In genomic region chr19:56368912-56369311, GRCm38 (mm10) we compare ENCODE assay signal across 20 mouse cellular contexts. TPM values are rescaled to one million over a fixed set of nuclear protein-coding genes. Genes with fewer than 3 reads are reported as not detected.
DNase-seq lines count a peak whose midpoint lies in the region; ATAC-seq and TF ChIP-seq lines count a peak whose summit lies in the region.
"Had no signal": no experiment of that assay in that cellular context is flagged by ENCODE, and none has a peak within 500 bp of the region (broad histone marks: within the 10 kb centered on the region; RNA-seq: fewer than 3 reads in every experiment).

No protein-coding gene starts in this region.

- no peak overlapping the region for H3K4me3 ChIP-seq in gastrocnemius, adult 2 months
- H3K4me3 ChIP-seq in thymus, adult 2 months (ENCODE audit: control insufficient read depth, insufficient read depth, low read length): no peak overlapping the region
- no peak overlapping the region for H3K4me3 ChIP-seq in intestine, embryonic 16.5 days (ENCODE audit: low read length)
- H3K4me3 ChIP-seq: forebrain, embryonic 10.5 days; forebrain, embryonic 13.5 days; heart, adult 2 months; heart, embryonic 10.5 days; hindbrain, embryonic 12.5 days; hindbrain, embryonic 15.5 days had no signal

- intact Hi-C loops in gastrocnemius, adult 2 months (cut with DNase I): no loop called here
- intact Hi-C loops in gastrocnemius, postnatal 14 days (cut with DNase I; ENCODE audit: low total_unique reads): no loop called here

- H3K9ac ChIP-seq in intestine, embryonic 16.5 days (ENCODE audit: low read depth, low read length): no peak overlapping the region
- H3K9ac ChIP-seq: forebrain, embryonic 13.5 days; hindbrain, embryonic 12.5 days; hindbrain, embryonic 15.5 days had no signal

- peaks cover 22% of the 10 kb centered on the region for H3K4me1 ChIP-seq in thymus, adult 2 months (replicated peaks; ENCODE audit: control insufficient read depth, insufficient read depth, low read length)
- H3K4me1 ChIP-seq in intestine, embryonic 16.5 days (ENCODE audit: control insufficient read depth, insufficient read depth, low read length): peaks cover 6% of the 10 kb centered on the region; the same call in 1 of the 2 replicates
- H3K4me1 ChIP-seq: heart, embryonic 10.5 days; hindbrain, embryonic 12.5 days had no signal

- H3K4me2 ChIP-seq in intestine, embryonic 16.5 days (ENCODE audit: low read depth, low read length): no peak overlapping the region
- H3K4me2 ChIP-seq: forebrain, embryonic 13.5 days; hindbrain, embryonic 12.5 days; hindbrain, embryonic 15.5 days had no signal

- TF ChIP-seq CTCF in gastrocnemius, adult 2 months (IDR thresholded peaks at IDR 0.05): no peak
- TF ChIP-seq CTCF in thymus, adult 2 months (IDR thresholded peaks at IDR 0.05; ENCODE audit: borderline replicate concordance, control insufficient read depth, extremely low read depth, insufficient read depth, low read length, poor library complexity): no peak

- H3K9me3 ChIP-seq in intestine, embryonic 16.5 days (ENCODE audit: control insufficient read depth, low read length): no peaks in the 10 kb centered on the region
- H3K9me3 ChIP-seq: forebrain, embryonic 10.5 days; forebrain, embryonic 13.5 days; heart, embryonic 10.5 days; hindbrain, embryonic 12.5 days; hindbrain, embryonic 15.5 days had no signal

- DNase-seq in gastrocnemius, adult 2 months: no peak
- DNase-seq in gastrocnemius, postnatal 14 days: no peak
- DNase-seq in thymus, adult 2 months: peak; percentile 39
- no peak for DNase-seq in thymus, postnatal 0 days (ENCODE audit: low spot score)
- DNase-seq in thymus, postnatal 4 days: peak; percentile 54
- DNase-seq: adrenal gland, postnatal 10 days; adrenal gland, postnatal 36 days; cerebellum, adult 18-20 months; cerebellum, adult 9-10 months; cerebellum, postnatal 14 days; gastrocnemius, postnatal 25 days; heart, adult 2 months had no signal

- ATAC-seq in intestine, embryonic 16.5 days: no peak
- ATAC-seq: forebrain, embryonic 13.5 days; forebrain, embryonic 16.5 days had no signal

- peak overlapping the region; percentile 66 for H3K27ac ChIP-seq in gastrocnemius, adult 2 months
- no peak overlapping the region for H3K27ac ChIP-seq in thymus, adult 2 months (ENCODE audit: control insufficient read depth, insufficient read depth, low read length)
- H3K27ac ChIP-seq in intestine, embryonic 16.5 days (ENCODE audit: low read length): no peak overlapping the region
- H3K27ac ChIP-seq: forebrain, embryonic 10.5 days; forebrain, embryonic 13.5 days; heart, adult 2 months; heart, embryonic 10.5 days; hindbrain, embryonic 12.5 days; hindbrain, embryonic 15.5 days had no signal

- no peaks in the 10 kb centered on the region for H3K36me3 ChIP-seq in thymus, adult 2 months (ENCODE audit: control insufficient read depth, insufficient read depth, low read length)
- H3K36me3 ChIP-seq in intestine, embryonic 16.5 days (ENCODE audit: control insufficient read depth, insufficient read depth, low read length): no peaks in the 10 kb centered on the region
- H3K36me3 ChIP-seq: forebrain, embryonic 10.5 days; heart, embryonic 10.5 days; hindbrain, embryonic 12.5 days; hindbrain, embryonic 15.5 days had no signal

- WGBS in thymus, adult 2 months: 27% methylated on average over 7 of the region's 7 CpGs
- 86% methylated on average over 7 of the region's 7 CpGs for WGBS in intestine, embryonic 16.5 days

- TF ChIP-seq POLR2A in thymus, adult 2 months (IDR thresholded peaks at IDR 0.05; ENCODE audit: control insufficient read depth, extremely low read depth, insufficient read depth, low read length, poor library complexity): no peak

- no peaks in the 10 kb centered on the region for H3K27me3 ChIP-seq in thymus, adult 2 months (ENCODE audit: control insufficient read depth, insufficient read depth, low read length)
- H3K27me3 ChIP-seq in intestine, embryonic 16.5 days (replicated peaks; ENCODE audit: control insufficient read depth, insufficient read depth, low read length): no peaks in the 10 kb centered on the region
- H3K27me3 ChIP-seq: forebrain, embryonic 13.5 days; hindbrain, embryonic 12.5 days; hindbrain, embryonic 15.5 days had no signal

RNA-seq across cellular contexts. Expression of gene Nrap, which starts 20.9 kb away (rescaled TPM):
- 100 to 1,000 TPM; 675 to 914 TPM for total RNA-seq in gastrocnemius, adult 2 months (2021)
- 100 to 1,000 TPM; 506 to 571 TPM for total RNA-seq in gastrocnemius, postnatal 14 days (2021)
- 0.47 and 4.3 TPM in 2 replicates for polyA plus RNA-seq in thymus, adult 2 months (2012; rRNA removed)
- 0.15 and 0.22 TPM in 2 replicates for polyA plus RNA-seq in thymus, postnatal 0 days (2015; fragmentation: Nextera tagmentation; extraction: Ambion mirVana)
- polyA plus RNA-seq in intestine, embryonic 16.5 days (2015; fragmentation: Nextera tagmentation; extraction: Ambion mirVana): 0.33 and 0.40 TPM in 2 replicates
- polyA plus RNA-seq: embryonic facial prominence, embryonic 11.5 days had no signal

RNA-seq across cellular contexts. Expression of gene Casp7, which starts 28.0 kb away (rescaled TPM):
- total RNA-seq in gastrocnemius, adult 2 months (2021): 1 to 10 TPM; 2.4 to 4.9 TPM
- total RNA-seq in gastrocnemius, postnatal 14 days (2021): 1 to 10 TPM; 6.2 to 7.7 TPM
- polyA plus RNA-seq in thymus, adult 2 months (2012; rRNA removed): 19.6 and 21.3 TPM in 2 replicates
- polyA plus RNA-seq in thymus, postnatal 0 days (2015; fragmentation: Nextera tagmentation; extraction: Ambion mirVana): 35.1 and 36.5 TPM in 2 replicates
- polyA plus RNA-seq in intestine, embryonic 16.5 days (2015; fragmentation: Nextera tagmentation; extraction: Ambion mirVana): 41.0 and 41.7 TPM in 2 replicates

Comparison
In these comparisons a context has a peak if more than half of its experiments do, and no peak if none do; other contexts are left out.
1. DNase-seq: peak in thymus, adult 2 months (single experiment) and thymus, postnatal 4 days (single experiment); none in gastrocnemius, adult 2 months (single experiment), gastrocnemius, postnatal 14 days (single experiment) and thymus, postnatal 0 days (single experiment).